Mouse (Mus musculus): ENCODE data around the gene Opcml.

- no peak for TF ChIP-seq POLR2A (IDR thresholded peaks at IDR 0.05; ENCODE audit: insufficient read depth, low read depth, low read length)
- no peak for TF ChIP-seq EP300 (IDR thresholded peaks at IDR 0.05; ENCODE audit: insufficient read depth, low read depth, low read length)
Observed at GRCm38 (mm10) chr9:28218026-28218646, 427.6 kb downstream of the Opcml start.
